Mouse (Mus musculus): Measurements from ENCODE around the gene Stk10. TPM values are rescaled to one million over a fixed set of nuclear protein-coding genes. Genes with fewer than 3 reads are reported as not detected.

Gene Stk10
- polyA plus RNA-seq, 1 experiment from 2014 or later: 1.6 TPM

DNA sequence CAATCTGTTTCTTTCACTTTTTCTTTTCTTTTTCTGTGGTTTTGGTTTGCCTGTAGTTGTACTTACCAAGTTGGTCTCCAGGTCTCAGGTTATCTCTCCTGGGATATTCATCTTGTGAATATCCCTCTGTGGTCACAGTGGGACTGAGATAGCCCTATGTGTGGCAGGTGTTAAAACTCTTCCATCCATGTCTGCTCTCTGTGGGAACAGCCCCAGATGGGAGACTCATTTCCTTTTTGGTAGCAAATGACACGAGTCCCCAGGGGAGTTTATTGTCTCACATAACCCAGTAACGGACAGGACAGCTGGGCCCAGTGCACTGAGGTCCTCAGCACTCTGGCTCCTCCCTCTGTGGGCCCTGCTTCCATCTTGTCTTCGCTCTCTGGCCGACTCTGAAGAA, 17.0 kb downstream of the Stk10 start:
- Histone ChIP-seq H3K4me3 (ENCODE audit: low read depth, low read length) (no peak overlapping the region), H3K27me3 (ENCODE audit: control insufficient read depth, insufficient read depth, low read length) (no peaks in the 10 kb centered on the region), H3K36me3 (ENCODE audit: control insufficient read depth, insufficient read depth, low read length) (no peaks in the 10 kb centered on the region), H3K27ac (ENCODE audit: low read depth, low read length) (no peak overlapping the region), H3K4me1 (ENCODE audit: control insufficient read depth, insufficient read depth, low read length) (peaks cover 27% of the 10 kb centered on the region), H3K9ac (ENCODE audit: low read depth, low read length) (no peak overlapping the region), H3K4me2 (no peak overlapping the region), H3K9me3 (replicated peaks; ENCODE audit: control insufficient read depth, low read length) (no peaks in the 10 kb centered on the region)
- WGBS (ENCODE audit: insufficient replicate concordance): 71% methylated on average over 4 of the region's 4 CpGs
- no peak for ATAC-seq (replicated peaks; ENCODE audit: insufficient number of reproducible peaks, low FRiP score, low TSS enrichment)

DNA sequence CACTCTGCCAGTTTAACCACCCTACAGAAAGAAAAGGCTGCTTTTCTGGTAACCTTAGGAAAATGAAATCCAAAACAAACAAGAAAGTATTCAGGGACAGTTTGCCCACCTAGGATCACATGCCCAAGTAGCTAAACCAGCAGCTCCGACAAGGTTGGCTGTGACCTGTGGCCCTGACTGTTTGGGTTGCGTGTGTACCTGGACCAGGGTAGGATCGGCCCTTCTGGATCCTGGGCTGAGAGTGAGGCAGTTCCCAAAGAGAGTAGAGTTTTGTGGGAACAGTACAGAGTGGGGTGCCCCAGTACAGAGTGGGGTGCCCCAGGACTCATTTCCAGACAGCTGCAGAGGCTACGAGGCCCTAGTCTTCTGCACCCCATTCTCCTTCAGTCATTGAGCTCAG, 18.0 kb downstream of the Stk10 start:
- Histone ChIP-seq H3K4me1 (ENCODE audit: control insufficient read depth, insufficient read depth, low read length) (peaks cover 30% of the 10 kb centered on the region), H3K27ac (ENCODE audit: low read depth, low read length) (no peak overlapping the region), H3K9ac (ENCODE audit: low read depth, low read length) (no peak overlapping the region), H3K9me3 (replicated peaks; ENCODE audit: control insufficient read depth, low read length) (no peaks in the 10 kb centered on the region), H3K27me3 (ENCODE audit: control insufficient read depth, insufficient read depth, low read length) (no peaks in the 10 kb centered on the region), H3K36me3 (ENCODE audit: control insufficient read depth, insufficient read depth, low read length) (no peaks in the 10 kb centered on the region), H3K4me2 (no peak overlapping the region), H3K4me3 (ENCODE audit: low read depth, low read length) (no peak overlapping the region)
- no peak for ATAC-seq (replicated peaks; ENCODE audit: insufficient number of reproducible peaks, low FRiP score, low TSS enrichment)
- 83% methylated on average over 4 of the region's 4 CpGs for WGBS (ENCODE audit: insufficient replicate concordance)

DNA sequence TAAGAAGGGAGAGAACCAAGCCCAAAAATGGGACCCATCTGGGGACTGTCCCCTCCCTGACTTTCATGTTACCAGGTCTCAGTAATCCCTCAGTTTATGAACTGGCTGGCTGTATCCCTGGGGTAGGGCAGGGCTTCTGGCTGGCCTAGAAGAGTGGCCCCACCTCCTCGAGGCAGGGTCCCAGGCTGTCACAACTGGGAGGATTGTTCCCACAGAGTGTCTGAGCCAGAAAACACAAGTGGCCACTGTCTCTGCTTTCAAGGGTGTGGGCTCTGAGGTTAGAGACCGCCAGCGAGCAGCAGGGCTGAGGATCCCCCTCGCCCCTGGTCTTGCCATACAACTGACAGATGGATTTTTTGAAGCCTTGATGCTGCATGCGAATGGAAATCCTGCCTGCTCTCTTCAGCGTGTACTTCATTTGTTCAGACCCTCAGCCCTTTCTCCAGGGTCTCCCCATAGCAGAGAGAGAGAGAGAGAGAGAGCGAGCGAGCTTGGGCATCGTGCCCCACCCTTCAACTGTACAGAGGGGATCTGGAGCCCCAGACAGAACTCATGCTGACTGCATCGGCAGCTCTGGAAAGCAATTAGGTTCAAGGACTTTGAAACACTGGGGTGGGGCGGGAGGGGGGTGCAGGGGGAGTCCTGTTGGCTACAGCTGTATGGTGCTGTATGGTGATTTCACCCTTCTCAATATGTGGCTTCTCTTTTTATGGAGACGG, 18.6 kb downstream of the Stk10 start:
- no peaks in the 10 kb centered on the region for H3K36me3 ChIP-seq (ENCODE audit: control insufficient read depth, insufficient read depth, low read length)
- no peak for ATAC-seq (replicated peaks; ENCODE audit: insufficient number of reproducible peaks, low FRiP score, low TSS enrichment)
- WGBS (ENCODE audit: insufficient replicate concordance): 65% methylated on average over 12 of the region's 12 CpGs
- no peak overlapping the region for H3K9ac ChIP-seq (ENCODE audit: low read depth, low read length)
- H3K27me3 ChIP-seq (ENCODE audit: control insufficient read depth, insufficient read depth, low read length): no peaks in the 10 kb centered on the region
- no peak overlapping the region for H3K4me3 ChIP-seq (ENCODE audit: low read depth, low read length)
- H3K4me2 ChIP-seq: no peak overlapping the region
- H3K4me1 ChIP-seq (ENCODE audit: control insufficient read depth, insufficient read depth, low read length): peaks cover 30% of the 10 kb centered on the region
- H3K9me3 ChIP-seq (replicated peaks; ENCODE audit: control insufficient read depth, low read length): no peaks in the 10 kb centered on the region
- no peak overlapping the region for H3K27ac ChIP-seq (ENCODE audit: low read depth, low read length)

DNA sequence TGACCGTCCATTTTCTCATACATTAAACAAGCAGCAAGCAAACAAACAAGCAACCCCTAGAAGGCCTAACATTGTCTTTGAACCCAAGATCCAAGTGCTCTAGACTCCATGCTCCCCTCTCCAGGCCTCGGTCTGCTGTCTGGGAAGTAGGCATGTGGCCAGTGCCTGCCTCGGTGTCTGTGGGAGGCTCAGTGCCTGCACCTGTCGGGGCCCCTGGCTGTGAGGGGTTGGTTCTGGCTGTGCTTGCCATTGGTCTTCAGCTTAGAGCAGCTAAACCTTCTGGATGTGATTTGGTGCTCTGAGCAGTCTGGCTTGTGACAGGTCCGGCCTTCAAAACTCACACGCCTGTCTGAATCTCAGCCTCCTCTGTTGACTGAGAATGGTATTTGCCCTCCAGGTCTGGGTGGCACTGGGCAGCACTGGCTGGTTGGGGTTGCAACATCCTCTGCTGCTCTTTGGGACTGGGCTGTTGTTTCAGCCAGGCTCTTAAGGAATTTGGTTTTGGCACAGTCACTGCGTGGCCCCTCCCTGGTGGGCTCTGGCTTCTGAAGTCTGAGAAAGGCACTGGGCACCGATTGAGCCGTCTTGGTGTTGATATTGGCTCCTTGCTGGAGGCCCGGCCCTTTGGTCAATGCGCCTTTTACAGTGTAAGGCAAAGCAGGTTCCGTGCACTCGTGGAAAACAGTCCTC, 19.4 kb downstream of the Stk10 start:
- H3K4me2 ChIP-seq: no peak overlapping the region; the same call in 1 of the 2 replicates
- no peak overlapping the region for H3K9ac ChIP-seq (ENCODE audit: low read depth, low read length)
- H3K4me1 ChIP-seq (ENCODE audit: control insufficient read depth, insufficient read depth, low read length): peaks cover 30% of the 10 kb centered on the region
- no peaks in the 10 kb centered on the region for H3K27me3 ChIP-seq (ENCODE audit: control insufficient read depth, insufficient read depth, low read length)
- H3K9me3 ChIP-seq (replicated peaks; ENCODE audit: control insufficient read depth, low read length): no peaks in the 10 kb centered on the region
- no peak overlapping the region for H3K4me3 ChIP-seq (ENCODE audit: low read depth, low read length)
- no peak overlapping the region for H3K27ac ChIP-seq (ENCODE audit: low read depth, low read length)
- ATAC-seq (replicated peaks; ENCODE audit: insufficient number of reproducible peaks, low FRiP score, low TSS enrichment): no peak
- 58% methylated on average over 13 of the region's 13 CpGs for WGBS (ENCODE audit: insufficient replicate concordance)
- no peaks in the 10 kb centered on the region for H3K36me3 ChIP-seq (ENCODE audit: control insufficient read depth, insufficient read depth, low read length)

DNA sequence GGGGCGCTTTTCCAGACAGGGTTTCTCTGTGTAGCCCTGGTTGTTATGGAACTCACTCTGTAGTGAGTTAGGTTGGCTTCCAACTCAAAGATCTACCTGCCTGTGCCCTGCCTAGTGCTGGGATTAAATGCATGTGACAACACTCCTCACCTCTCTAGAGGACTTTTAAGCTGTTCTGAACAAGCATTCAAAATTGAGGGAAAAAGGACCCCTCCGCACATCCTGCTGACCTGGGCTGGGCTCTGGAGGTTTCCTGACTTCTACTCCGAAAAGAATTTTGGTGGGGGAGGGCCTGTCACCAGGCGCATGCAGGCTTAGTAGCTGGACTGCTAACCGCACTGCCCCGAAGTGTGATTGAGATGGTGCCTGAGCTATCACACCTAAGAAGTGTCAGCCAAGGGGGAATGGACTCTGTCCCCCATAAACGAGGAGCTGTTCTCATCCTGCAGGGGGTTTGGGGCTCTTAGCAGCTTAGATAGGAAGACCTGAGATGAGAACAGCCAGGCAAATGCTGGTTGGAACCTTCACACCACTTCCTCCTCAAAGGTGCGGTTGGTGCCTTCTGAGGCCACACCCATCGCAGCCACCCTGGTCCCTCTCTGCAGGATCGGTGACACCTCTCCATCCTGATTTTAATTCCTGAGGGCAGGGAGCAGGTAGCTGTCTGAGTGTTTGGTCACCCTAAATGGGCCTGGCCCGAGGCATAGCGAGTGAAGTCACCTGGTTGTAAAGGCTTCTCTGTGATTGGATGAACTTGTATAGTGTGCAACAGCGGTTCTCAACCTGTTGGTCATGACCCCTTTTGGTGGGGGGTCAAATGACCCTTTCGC, 20.4 kb downstream of the Stk10 start:
- Histone ChIP-seq H3K4me1 (ENCODE audit: control insufficient read depth, insufficient read depth, low read length) (peaks cover 30% of the 10 kb centered on the region), H3K4me3 (ENCODE audit: low read depth, low read length) (no peak overlapping the region), H3K4me2 (peak overlapping the region; percentile 29), H3K27me3 (ENCODE audit: control insufficient read depth, insufficient read depth, low read length) (no peaks in the 10 kb centered on the region), H3K27ac (ENCODE audit: low read depth, low read length) (no peak overlapping the region), H3K9me3 (replicated peaks; ENCODE audit: control insufficient read depth, low read length) (no peaks in the 10 kb centered on the region), H3K36me3 (ENCODE audit: control insufficient read depth, insufficient read depth, low read length) (no peaks in the 10 kb centered on the region), H3K9ac (ENCODE audit: low read depth, low read length) (0 out of 2 replicates have a peak overlapping the region, but pooled peaks have one; percentile 22)
- ATAC-seq (replicated peaks; ENCODE audit: insufficient number of reproducible peaks, low FRiP score, low TSS enrichment): no peak
- WGBS (ENCODE audit: insufficient replicate concordance): 27% methylated on average over 14 of the region's 14 CpGs

DNA sequence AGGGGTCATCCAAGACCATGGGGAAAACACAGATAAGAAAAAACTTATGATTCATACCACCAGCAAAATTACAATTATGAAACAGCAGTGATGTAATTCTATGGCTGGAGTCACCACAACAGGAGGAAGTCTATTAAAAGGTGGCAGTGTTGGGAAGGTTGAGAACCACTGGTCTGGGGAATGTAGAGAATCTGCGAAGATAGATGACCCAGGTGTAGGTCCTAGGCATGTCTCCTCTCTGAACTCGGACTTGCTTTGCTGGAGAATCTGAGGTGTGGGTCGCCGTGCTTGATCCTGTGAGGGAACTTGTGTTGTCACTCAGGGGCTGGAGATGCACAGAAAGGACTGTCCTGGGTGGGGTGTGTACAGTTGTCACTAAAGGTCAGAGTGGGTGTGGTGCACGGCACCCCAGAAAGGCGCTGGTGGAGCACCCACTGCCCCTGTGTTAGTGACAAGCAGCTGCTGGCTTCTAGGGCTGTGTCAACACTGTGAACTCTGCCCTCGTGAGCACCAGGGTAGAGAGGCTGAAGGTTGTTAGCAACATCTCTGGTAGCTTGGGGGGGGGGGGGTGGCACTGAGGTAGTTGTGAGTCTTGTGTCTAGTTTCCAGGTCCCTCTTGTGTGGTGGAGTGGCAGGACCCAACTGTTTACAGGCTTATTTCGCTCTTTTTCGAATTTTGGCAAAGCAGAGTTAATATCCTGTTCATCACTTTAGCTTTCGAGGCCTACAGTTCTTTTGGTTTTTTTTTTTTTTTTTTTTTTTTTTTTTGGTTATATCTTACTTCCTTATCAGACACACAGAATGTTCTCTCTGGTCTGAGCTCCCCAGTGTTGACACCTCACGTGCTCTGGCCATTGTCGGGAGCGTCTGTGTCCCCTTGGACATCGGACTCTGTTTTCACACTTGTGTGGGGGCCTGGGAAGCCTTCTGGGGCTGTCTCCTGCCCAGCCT, 21.3 kb downstream of the Stk10 start:
- Histone ChIP-seq H3K4me1 (ENCODE audit: control insufficient read depth, insufficient read depth, low read length) (peaks cover 30% of the 10 kb centered on the region), H3K36me3 (ENCODE audit: control insufficient read depth, insufficient read depth, low read length) (no peaks in the 10 kb centered on the region), H3K27me3 (ENCODE audit: control insufficient read depth, insufficient read depth, low read length) (no peaks in the 10 kb centered on the region), H3K9me3 (replicated peaks; ENCODE audit: control insufficient read depth, low read length) (no peaks in the 10 kb centered on the region), H3K4me3 (ENCODE audit: low read depth, low read length) (no peak overlapping the region), H3K4me2 (no peak overlapping the region), H3K27ac (ENCODE audit: low read depth, low read length) (no peak overlapping the region), H3K9ac (ENCODE audit: low read depth, low read length) (no peak overlapping the region)
- 58% methylated on average over 14 of the region's 14 CpGs for WGBS (ENCODE audit: insufficient replicate concordance)
- ATAC-seq (replicated peaks; ENCODE audit: insufficient number of reproducible peaks, low FRiP score, low TSS enrichment): no peak

DNA sequence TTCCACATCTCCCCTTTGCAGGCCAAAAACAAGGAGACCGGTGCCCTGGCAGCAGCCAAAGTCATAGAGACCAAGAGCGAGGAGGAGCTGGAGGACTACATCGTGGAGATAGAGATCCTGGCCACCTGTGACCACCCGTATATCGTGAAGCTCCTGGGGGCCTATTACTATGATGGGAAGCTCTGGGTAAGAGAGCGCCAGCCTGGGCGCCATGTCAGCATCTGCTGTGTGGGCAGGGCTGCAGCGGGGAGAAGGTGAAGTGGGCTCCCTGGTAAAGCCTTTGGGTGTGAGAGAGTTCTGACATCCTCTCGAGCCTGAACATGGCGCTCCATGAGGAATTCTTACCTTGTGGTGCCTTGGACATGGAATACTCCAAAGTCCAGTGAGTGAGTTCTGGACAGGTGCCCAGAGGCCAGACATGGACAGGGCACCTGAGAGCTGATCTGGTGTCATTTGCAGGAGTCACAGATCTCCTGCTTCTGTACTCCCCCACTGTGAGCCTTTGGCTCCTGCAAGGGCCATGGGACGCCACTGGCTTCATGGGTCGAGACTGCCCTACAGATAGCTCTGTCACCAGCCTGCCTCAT, 22.1 kb downstream of the Stk10 start:
- H3K4me3 ChIP-seq (ENCODE audit: low read depth, low read length): no peak overlapping the region
- ATAC-seq (replicated peaks; ENCODE audit: insufficient number of reproducible peaks, low FRiP score, low TSS enrichment): no peak

More for the DNA sequence above, 22.1 kb downstream of the Stk10 start:
- Histone ChIP-seq H3K9me3 (replicated peaks; ENCODE audit: control insufficient read depth, low read length) (no peaks in the 10 kb centered on the region), H3K36me3 (ENCODE audit: control insufficient read depth, insufficient read depth, low read length) (no peaks in the 10 kb centered on the region), H3K9ac (ENCODE audit: low read depth, low read length) (no peak overlapping the region), H3K27me3 (ENCODE audit: control insufficient read depth, insufficient read depth, low read length) (no peaks in the 10 kb centered on the region), H3K4me1 (ENCODE audit: control insufficient read depth, insufficient read depth, low read length) (peaks cover 30% of the 10 kb centered on the region), H3K27ac (ENCODE audit: low read depth, low read length) (no peak overlapping the region), H3K4me2 (no peak overlapping the region)
- WGBS (ENCODE audit: insufficient replicate concordance): 88% methylated on average over 12 of the region's 12 CpGs
